Mouse (Mus musculus): ENCODE data around the gene Tgm2.

GRCm38 (mm10) chr2:158130391-158130986 is 15.7 kb downstream of the Tgm2 start:
- TF ChIP-seq CTCF (IDR thresholded peaks at IDR 0.05; ENCODE audit: low read depth) = no peak
- no peak for TF ChIP-seq EP300 (optimal IDR thresholded peaks at IDR 0.05)
